Mouse (Mus musculus): ENCODE measurements at regions not wholly inside any gene's neighbourhood (a gene's known extent, or its start where the extent isn't known, plus 50 kb on each side); places are given as distances from the start of the nearest gene placed in this dataset.

- no peak for ATAC-seq (ENCODE audit: poor library complexity, severe bottlenecking)
Measured at GRCm38 (mm10) chr17:88335271-88335670, 105.2 kb upstream of the Foxn2 start.

DNA sequence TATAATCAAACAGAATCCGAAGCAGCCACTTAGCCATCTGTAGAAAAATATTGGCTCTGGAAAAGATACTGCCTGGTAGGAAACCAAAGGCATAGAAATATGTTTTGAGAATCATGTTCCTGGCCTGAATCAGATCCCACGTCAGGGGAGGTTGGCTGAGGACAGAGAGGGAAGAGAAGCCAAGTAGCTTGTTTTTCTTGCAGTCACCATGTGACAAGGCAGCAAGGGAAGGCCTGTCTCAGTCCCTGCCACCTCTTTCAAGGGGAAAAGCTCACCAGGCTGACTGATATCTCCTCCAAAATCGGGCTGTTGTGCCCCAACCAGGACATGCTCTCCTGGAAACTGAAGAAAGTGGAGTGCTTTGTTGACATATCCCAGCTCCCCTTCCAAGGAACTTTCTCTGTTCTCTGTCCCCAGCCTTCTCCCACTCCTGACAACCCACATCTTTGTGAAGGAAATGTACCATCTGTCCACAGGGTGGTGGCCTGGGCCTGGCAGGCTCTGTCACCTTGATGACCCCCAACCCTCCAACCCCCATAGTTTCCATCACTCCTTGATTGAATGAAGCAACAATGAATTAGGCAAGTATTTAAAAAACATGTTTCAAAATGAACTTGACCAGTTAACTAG lies 104.3 kb upstream of the Foxn2 start:
- ATAC-seq (ENCODE audit: poor library complexity, severe bottlenecking), result no peak

DNA sequence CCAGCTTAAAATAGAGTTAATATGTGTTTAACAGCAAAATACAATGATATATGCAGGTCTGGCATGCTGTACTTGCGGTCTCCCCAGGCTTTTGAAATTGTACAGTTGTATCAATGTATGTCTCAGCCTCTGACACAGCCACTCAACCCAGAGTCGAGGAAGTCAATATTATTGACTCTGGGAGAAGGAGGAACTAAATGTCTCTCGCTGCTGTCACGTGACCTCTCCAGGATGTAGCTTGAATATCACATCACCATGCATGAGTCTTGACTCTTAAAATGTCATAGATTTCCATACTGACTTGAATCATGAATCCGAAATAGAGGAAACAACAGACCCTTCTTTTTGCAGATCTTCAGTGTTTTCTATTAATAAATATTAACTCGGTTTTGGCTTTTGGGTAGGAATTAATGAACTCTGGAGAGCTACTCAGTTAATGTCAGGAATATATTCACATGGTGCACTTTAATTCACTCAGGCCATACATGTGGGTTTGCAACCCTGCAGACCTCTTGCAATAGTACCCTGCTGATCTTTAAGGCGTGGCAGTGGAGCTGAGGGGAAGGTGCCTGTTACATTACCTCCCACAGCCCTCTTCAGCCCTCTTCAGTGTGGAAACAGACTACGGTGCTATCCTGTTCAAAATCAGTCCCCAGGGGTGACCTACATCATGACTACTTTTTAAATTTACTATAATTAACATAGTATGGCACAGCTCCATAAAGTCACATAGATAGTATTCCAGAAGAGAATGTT lies 102.7 kb upstream of the Foxn2 start:
- peak; percentile 49 for ATAC-seq (ENCODE audit: poor library complexity, severe bottlenecking)

DNA sequence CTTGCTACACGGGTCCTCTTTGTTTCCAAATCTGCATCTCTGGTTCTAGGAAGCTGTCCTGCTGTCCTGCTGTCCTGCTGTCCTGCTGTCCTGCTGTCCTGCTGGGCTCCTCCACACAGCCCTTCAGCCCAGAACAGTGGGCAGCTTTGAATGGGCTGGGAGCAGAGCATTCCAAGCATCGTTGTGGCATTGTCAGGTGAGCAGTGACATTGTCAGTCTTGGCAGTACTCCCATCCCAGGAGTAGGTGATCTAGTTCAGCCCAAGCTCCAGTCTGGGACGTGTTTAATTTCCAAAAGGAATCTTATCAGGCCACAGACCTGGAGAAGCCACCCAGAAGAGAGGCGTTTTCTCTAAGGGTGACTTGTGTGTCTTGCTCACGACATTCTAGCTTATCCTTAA lies 99.4 kb upstream of the Foxn2 start:
- ATAC-seq (ENCODE audit: poor library complexity, severe bottlenecking), result peak; percentile 11; the same call in 1 of the 2 replicates

DNA sequence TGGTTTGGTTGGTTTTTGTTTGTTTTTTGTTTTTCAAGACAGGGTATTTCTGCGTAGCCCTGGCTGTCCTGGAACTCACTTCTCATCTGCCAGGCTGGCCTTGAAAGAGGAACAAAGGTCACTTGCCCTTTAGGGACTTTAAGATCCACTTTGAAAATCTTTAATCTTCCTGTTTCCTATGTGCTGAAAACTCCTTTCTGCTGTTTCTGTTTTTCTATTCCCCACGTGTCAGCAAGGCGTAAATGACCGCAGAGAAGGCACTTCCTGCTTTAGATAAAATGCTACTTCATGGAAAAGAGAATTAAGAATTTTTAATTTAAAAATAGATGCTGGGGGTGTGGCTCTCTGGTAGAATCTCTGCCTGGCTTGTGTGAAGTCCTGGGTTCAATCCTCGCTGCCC lies 98.9 kb upstream of the Foxn2 start:
- peak; percentile 95 for ATAC-seq (ENCODE audit: poor library complexity, severe bottlenecking)

- no peak for ATAC-seq (ENCODE audit: poor library complexity, severe bottlenecking)
Measured at GRCm38 (mm10) chr17:88343091-88343783, 97.3 kb upstream of the Foxn2 start.

- ATAC-seq (ENCODE audit: poor library complexity, severe bottlenecking), result no peak
Measured at GRCm38 (mm10) chr17:88345433-88345832, 95.1 kb upstream of the Foxn2 start.

DNA sequence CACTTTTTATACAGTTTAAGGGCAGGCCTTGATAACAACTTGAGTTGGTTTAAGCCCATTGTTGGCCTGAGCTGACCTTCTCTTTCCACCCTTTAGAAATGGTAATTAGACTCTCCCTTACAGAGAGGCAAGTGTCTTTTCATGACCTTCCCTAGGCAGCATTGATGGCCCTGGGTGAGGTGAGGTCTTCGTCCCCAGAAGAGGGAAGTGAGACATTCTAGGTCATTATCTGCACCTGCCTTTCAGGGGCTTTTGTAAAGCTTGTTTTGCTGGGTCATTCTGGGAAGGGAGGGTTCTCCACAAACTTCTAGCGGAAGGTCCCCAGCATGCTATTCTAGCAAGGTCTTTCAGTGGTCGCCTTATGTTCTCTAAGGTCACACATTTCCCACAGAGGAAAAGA lies 93.6 kb upstream of the Foxn2 start:
- ATAC-seq (ENCODE audit: poor library complexity, severe bottlenecking), result no peak

DNA sequence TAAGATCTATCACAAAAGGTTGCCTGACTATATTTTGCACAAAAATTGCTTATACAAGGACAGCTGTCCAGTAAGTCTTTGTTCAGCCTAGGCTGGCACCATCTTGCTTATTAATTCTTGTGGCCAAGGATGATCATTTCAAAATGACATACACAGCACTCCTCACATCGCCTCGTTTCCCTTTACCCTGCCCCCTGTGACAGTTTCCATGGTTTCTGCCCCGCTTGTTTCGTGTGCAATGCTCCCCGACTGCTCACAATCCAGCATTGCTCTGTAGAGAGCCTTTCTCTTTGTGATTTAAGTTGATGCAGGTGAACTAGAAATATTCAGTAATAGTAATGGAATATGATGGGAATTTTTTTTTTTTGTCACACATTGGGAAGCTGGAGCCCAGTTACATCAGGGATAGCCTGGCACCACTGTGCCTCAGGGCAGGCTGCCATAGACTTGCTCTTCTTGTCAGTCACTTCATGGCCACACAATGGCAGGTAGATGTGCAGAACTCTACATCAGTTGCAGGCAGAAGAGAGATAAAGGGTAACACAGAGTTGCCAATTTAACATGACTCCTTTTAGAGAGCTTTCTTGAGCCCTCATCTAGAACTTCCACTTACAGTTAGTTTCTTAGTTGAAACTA lies 90.6 kb upstream of the Foxn2 start:
- ATAC-seq (ENCODE audit: poor library complexity, severe bottlenecking), result no peak

DNA sequence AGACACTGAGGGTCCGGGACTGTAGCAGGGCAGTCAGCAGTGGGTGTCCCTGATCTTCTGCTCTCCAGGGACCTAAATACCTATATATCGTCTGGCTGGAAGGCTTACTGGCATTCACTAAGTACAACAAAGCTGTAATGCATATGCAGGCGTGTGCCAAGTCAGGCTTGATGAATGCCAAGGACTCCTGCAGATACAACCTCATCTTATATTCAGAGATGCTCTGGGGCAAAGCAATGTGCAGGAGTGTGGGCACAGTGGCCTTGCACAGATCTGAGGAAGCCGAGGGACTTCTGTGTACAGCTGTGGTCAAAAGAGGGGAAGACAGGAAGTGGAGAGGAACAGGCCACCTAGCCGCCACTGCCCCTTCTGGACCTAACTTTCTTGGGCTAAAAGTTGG lies 89.5 kb upstream of the Foxn2 start:
- no peak for ATAC-seq (ENCODE audit: poor library complexity, severe bottlenecking)

GRCm38 (mm10) chr17:88352960-88353359 lies 87.6 kb upstream of the Foxn2 start:
- ATAC-seq (ENCODE audit: poor library complexity, severe bottlenecking), result no peak

- no peak for ATAC-seq (ENCODE audit: poor library complexity, severe bottlenecking)
Measured at GRCm38 (mm10) chr17:88361161-88361560, 79.3 kb upstream of the Foxn2 start.

- no peak for ATAC-seq (ENCODE audit: poor library complexity, severe bottlenecking)
Measured at GRCm38 (mm10) chr17:88362404-88362803, 78.1 kb upstream of the Foxn2 start.

GRCm38 (mm10) chr17:88367876-88368275 lies 72.6 kb upstream of the Foxn2 start:
- no peak for ATAC-seq (ENCODE audit: poor library complexity, severe bottlenecking)

GRCm38 (mm10) chr17:88369971-88370370 lies 70.5 kb upstream of the Foxn2 start:
- no peak for ATAC-seq (ENCODE audit: poor library complexity, severe bottlenecking)

- no peak for ATAC-seq (ENCODE audit: poor library complexity, severe bottlenecking)
Measured at GRCm38 (mm10) chr17:88370676-88371075, 69.8 kb upstream of the Foxn2 start.

GRCm38 (mm10) chr17:88378505-88378904 lies 62.0 kb upstream of the Foxn2 start:
- ATAC-seq (ENCODE audit: poor library complexity, severe bottlenecking), result no peak

DNA sequence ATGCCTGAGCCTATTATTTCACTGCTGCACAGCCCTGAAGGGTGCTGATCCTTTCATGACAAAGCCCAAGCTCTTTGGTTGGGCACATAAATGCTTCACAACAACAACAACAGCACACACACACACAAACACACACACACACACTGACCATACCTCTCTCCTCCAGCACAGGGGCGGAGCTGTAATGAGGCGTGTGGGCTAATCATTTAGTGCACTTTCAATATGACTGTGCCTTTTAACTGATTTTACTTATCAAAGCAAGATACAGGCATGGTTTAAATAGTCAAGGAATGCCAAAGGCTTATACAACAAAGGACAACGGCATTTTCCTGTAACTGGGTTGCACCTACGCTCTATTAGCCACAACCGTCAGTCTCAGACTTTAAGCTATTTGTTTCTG lies 61.1 kb upstream of the Foxn2 start:
- ATAC-seq (ENCODE audit: poor library complexity, severe bottlenecking), result no peak

DNA sequence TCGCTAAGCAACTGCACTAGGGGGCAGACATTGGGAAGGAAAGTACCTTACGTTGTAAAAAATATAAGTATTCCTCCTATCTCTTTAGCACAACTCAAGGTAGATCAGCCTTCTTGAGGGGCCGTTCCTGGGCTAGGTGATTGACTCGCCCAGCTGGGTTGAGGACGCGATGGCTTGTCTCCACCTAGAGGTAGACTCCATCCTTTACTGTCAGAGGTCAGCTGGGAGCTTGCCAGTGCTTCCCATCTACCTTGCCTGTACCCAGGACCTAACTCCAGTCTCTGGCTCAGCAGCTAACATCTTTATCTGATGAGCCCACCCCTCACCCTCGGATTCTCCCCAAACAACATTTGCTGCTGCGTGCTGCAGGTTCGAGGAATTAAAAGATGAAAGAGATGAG lies 59.4 kb upstream of the Foxn2 start:
- ATAC-seq (ENCODE audit: poor library complexity, severe bottlenecking), result no peak

- ATAC-seq (ENCODE audit: poor library complexity, severe bottlenecking), result no peak
Measured at GRCm38 (mm10) chr17:88383447-88383846, 57.1 kb upstream of the Foxn2 start.

DNA sequence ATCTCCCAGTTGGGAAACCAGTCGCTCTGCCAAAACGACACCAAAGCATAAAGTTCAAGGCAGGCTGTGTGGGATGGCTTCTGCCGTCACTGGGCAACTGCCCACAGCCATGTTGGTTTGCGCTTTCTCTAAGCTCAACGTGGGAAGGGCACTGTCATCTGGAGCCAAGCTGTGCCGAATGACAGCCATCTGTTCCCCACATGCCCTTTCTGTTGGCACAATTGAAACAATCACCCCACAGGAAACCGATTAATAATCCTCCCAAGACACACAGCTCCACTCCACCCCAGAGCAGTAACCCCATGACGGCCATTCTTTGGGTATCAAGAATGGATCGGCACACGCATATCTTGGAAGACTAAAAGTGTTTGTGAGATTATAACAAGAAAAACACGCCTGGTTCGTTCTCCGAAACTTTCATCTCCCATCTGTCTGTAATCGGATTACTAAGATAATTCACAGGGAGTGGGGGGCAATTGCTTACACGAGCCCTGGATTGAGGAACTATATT lies 52.0 kb upstream of the Foxn2 start:
- no peak for ATAC-seq (ENCODE audit: poor library complexity, severe bottlenecking)

Data from megakaryocyte, adult 5-6 weeks (primary cell).